Mouse (Mus musculus): Measurements from ENCODE around the gene Apopt1.

- TF ChIP-seq GATA1 (IDR thresholded peaks at IDR 0.05; ENCODE audit: low read length): no peak
- no peak for TF ChIP-seq TAL1 (IDR thresholded peaks at IDR 0.05; ENCODE audit: low read length)
Measured at GRCm38 (mm10) chr12:111785174-111785573, 72.1 kb downstream of the Apopt1 start.

Measured in erythroblast, embryonic 14.5 days (primary cell).